Mouse (Mus musculus) liver, embryonic 13.5 days (tissue): ENCODE data around the gene Serpinb1c. TPM values are rescaled to one million over a fixed set of nuclear protein-coding genes. Genes with fewer than 3 reads are reported as not detected.
"Not testable (repeated sequence)": the region's sequence is repeated elsewhere in the genome, so short reads cannot be mapped to it uniquely, and the experiment has no call there.

ENCODE experiments used
- ATAC-seq: fragments of 200-750 bp; cut with Nextera tagmentation; 2 replicates; pipeline ENCODE4 v1.8.0; 2017; ENCODE audit warnings: low read depth, mild to moderate bottlenecking, moderate number of reproducible peaks, moderate library complexity
- DNase-seq: peaks from one replicate; pipeline ENCODE4 v3.0.0; 2022
- H3K27ac ChIP-seq: fragments of 300-500 bp; sonication (generic); 2 replicates; pipeline ENCODE4 v1.5.1; 2015; ENCODE audit warnings: moderate library complexity, mild to moderate bottlenecking, inconsistent platforms
- H3K27me3 ChIP-seq: fragments of 300-500 bp; sonication (generic); 2 replicates; pipeline ENCODE4 v1.6.1; 2015; ENCODE audit warnings: mild to moderate bottlenecking, inconsistent platforms
- H3K36me3 ChIP-seq: fragments of 300-500 bp; sonication (generic); 2 replicates; pipeline ENCODE4 v1.6.1; 2015; ENCODE audit warnings: mild to moderate bottlenecking, inconsistent platforms
- H3K4me1 ChIP-seq: fragments of 300-500 bp; sonication (generic); replicated peaks from 2 replicates; pipeline ENCODE4 v1.6.1; 2015; ENCODE audit warnings: inconsistent platforms
- H3K4me2 ChIP-seq: fragments of 300-500 bp; sonication (generic); 2 replicates; pipeline ENCODE4 v1.6.1; 2015; ENCODE audit warnings: inconsistent platforms, mild to moderate bottlenecking, moderate library complexity
- H3K4me3 ChIP-seq: fragments of 300-500 bp; sonication (generic); replicated peaks from 2 replicates; pipeline ENCODE4 v1.5.1; 2015; ENCODE audit warnings: mild to moderate bottlenecking, inconsistent platforms
- H3K9ac ChIP-seq: fragments of 300-500 bp; sonication (generic); 2 replicates; pipeline ENCODE4 v1.6.1; 2015; ENCODE audit warnings: mild to moderate bottlenecking, inconsistent platforms
- H3K9me3 ChIP-seq: fragments of 300-500 bp; sonication (generic); replicated peaks from 2 replicates; pipeline ENCODE4 v1.6.1; 2016; ENCODE audit warnings: inconsistent platforms
- WGBS: fragments of 180-500 bp; shearing (Covaris S2); methylation state at CpG from one replicate; pipeline ENCODE4 v1.1.7; 2015; ENCODE audit not compliant: insufficient replicate concordance; 5-methylcytosine and 5-hydroxymethylcytosine counted together
- polyA plus RNA-seq: library from polyadenylated mRNA; unstranded; fragments of >200 nt; fragmentation: Nextera tagmentation; extraction: Ambion mirVana; gene quantifications from 2 replicates; pipeline ENCODE4 v1.2.1, GENCODE M21; 2015

Serpinb1c gene
- polyA plus RNA-seq, 1 experiment from 2014 or later = not detected

GRCm38 (mm10) chr13:32903211-32903873 is 5.3 kb upstream of the Serpinb1c start:
- Histone ChIP-seq H3K4me3 (no peak overlapping the region), H3K9ac (no peak overlapping the region), H3K27ac (no peak overlapping the region), H3K27me3 (no peaks in the 10 kb centered on the region), H3K9me3 (no peaks in the 10 kb centered on the region), H3K4me2 (no peak overlapping the region), H3K4me1 (no peaks in the 10 kb centered on the region), H3K36me3 (no peaks in the 10 kb centered on the region)
- ATAC-seq = peak; percentile 82
- 19% methylated on average over 8 of the region's 8 CpGs for WGBS
- peak; percentile 64 for DNase-seq

- Histone ChIP-seq H3K4me1 (no peaks in the 10 kb centered on the region), H3K9ac (no peak overlapping the region), H3K36me3 (no peaks in the 10 kb centered on the region), H3K27ac (no peak overlapping the region), H3K4me3 (no peak overlapping the region), H3K9me3 (no peaks in the 10 kb centered on the region), H3K27me3 (no peaks in the 10 kb centered on the region), H3K4me2 (no peak overlapping the region)
- no peak; the same call in 1 of the 2 replicates for ATAC-seq
- peak; percentile 33 for DNase-seq
- WGBS = 9% methylated on average over 4 of the region's 4 CpGs
Observed at GRCm38 (mm10) chr13:32902481-32903015, 4.5 kb upstream of the Serpinb1c start.

- Histone ChIP-seq H3K27me3 (no peaks in the 10 kb centered on the region), H3K36me3 (no peaks in the 10 kb centered on the region), H3K9me3 (no peaks in the 10 kb centered on the region), H3K27ac (no peak overlapping the region), H3K4me3 (no peak overlapping the region), H3K4me2 (no peak overlapping the region), H3K9ac (no peak overlapping the region), H3K4me1 (no peaks in the 10 kb centered on the region)
- ATAC-seq (no peak), DNase-seq (peak; percentile 18)
- WGBS = 5% methylated on average over 2 of the region's 2 CpGs
Observed at GRCm38 (mm10) chr13:32900639-32901038, 2.6 kb upstream of the Serpinb1c start.

- not testable (repeated sequence) for H3K9me3 ChIP-seq, H3K4me3 ChIP-seq, H3K4me2 ChIP-seq, H3K27me3 ChIP-seq, H3K9ac ChIP-seq, H3K27ac ChIP-seq, DNase-seq, H3K36me3 ChIP-seq, H3K4me1 ChIP-seq, ATAC-seq
- WGBS = 50% methylated on average over 1 of the region's 2 CpGs
Observed at GRCm38 (mm10) chr13:32899114-32899513, 1.1 kb upstream of the Serpinb1c start.

- no peaks in the 10 kb centered on the region for H3K27me3 ChIP-seq
- DNase-seq = no peak
- no peak for ATAC-seq
- no peaks in the 10 kb centered on the region for H3K4me1 ChIP-seq
- no peaks in the 10 kb centered on the region for H3K9me3 ChIP-seq
- no peaks in the 10 kb centered on the region for H3K36me3 ChIP-seq
- H3K27ac ChIP-seq = no peak overlapping the region
- H3K9ac ChIP-seq = no peak overlapping the region
- H3K4me2 ChIP-seq = no peak overlapping the region
- H3K4me3 ChIP-seq = no peak overlapping the region
- WGBS = 51% methylated on average over 4 of the region's 4 CpGs
Observed at GRCm38 (mm10) chr13:32896931-32897330, 1.1 kb downstream of the Serpinb1c start.

- no peak for ATAC-seq
- Histone ChIP-seq H3K4me3 (no peak overlapping the region), H3K9me3 (no peaks in the 10 kb centered on the region)
Observed at GRCm38 (mm10) chr13:32884755-32885154, 13.3 kb downstream of the Serpinb1c start.

GRCm38 (mm10) chr13:32873862-32874261 is 24.1 kb downstream of the Serpinb1c start:
- no peak overlapping the region for H3K9ac ChIP-seq
- no peak for DNase-seq
- no peaks in the 10 kb centered on the region for H3K4me1 ChIP-seq
- no peak overlapping the region for H3K4me3 ChIP-seq
- H3K36me3 ChIP-seq = no peaks in the 10 kb centered on the region
- 0 out of 2 replicates have a peak, but pooled peaks cover 3% of the 10 kb centered on the region for H3K27me3 ChIP-seq
- H3K4me2 ChIP-seq = no peak overlapping the region
- WGBS = 29% methylated on average over 1 of the region's 1 CpGs
- H3K27ac ChIP-seq = no peak overlapping the region
- H3K9me3 ChIP-seq = no peaks in the 10 kb centered on the region
- ATAC-seq = no peak

More at GRCm38 (mm10) chr13:32884755-32885154, 13.3 kb downstream of the Serpinb1c start:
- no peak overlapping the region for H3K27ac ChIP-seq
- DNase-seq = no peak
- no peaks in the 10 kb centered on the region for H3K4me1 ChIP-seq
- H3K9ac ChIP-seq = no peak overlapping the region
- no peak overlapping the region for H3K4me2 ChIP-seq
- no peaks in the 10 kb centered on the region for H3K36me3 ChIP-seq
- H3K27me3 ChIP-seq = no peaks in the 10 kb centered on the region

GRCm38 (mm10) chr13:32868843-32869242 is 29.2 kb downstream of the Serpinb1c start:
- Histone ChIP-seq H3K36me3 (no peaks in the 10 kb centered on the region), H3K27ac (no peak overlapping the region), H3K9ac (no peak overlapping the region), H3K4me1 (no peaks in the 10 kb centered on the region), H3K27me3 (0 out of 2 replicates have a peak, but pooled peaks cover 3% of the 10 kb centered on the region), H3K4me3 (no peak overlapping the region), H3K9me3 (no peaks in the 10 kb centered on the region), H3K4me2 (no peak overlapping the region)
- 36% methylated on average over 5 of the region's 5 CpGs for WGBS
- ATAC-seq (no peak), DNase-seq (no peak)

- 36% methylated on average over 4 of the region's 4 CpGs for WGBS
- H3K36me3 ChIP-seq, H3K4me3 ChIP-seq, H3K27ac ChIP-seq, ATAC-seq, H3K4me1 ChIP-seq, DNase-seq, H3K9me3 ChIP-seq, H3K4me2 ChIP-seq, H3K27me3 ChIP-seq, H3K9ac ChIP-seq: not testable (repeated sequence)
Observed at GRCm38 (mm10) chr13:32868233-32868632, 29.8 kb downstream of the Serpinb1c start.

GRCm38 (mm10) chr13:32867030-32867429 is 31.0 kb downstream of the Serpinb1c start:
- WGBS = 37% methylated on average over 2 of the region's 2 CpGs
- no peak overlapping the region for H3K9ac ChIP-seq
- H3K36me3 ChIP-seq = no peaks in the 10 kb centered on the region
- H3K4me1 ChIP-seq = no peaks in the 10 kb centered on the region
- no peaks in the 10 kb centered on the region for H3K9me3 ChIP-seq
- no peak for ATAC-seq
- 0 out of 2 replicates have a peak, but pooled peaks cover 3% of the 10 kb centered on the region for H3K27me3 ChIP-seq
- H3K27ac ChIP-seq = no peak overlapping the region
- no peak overlapping the region for H3K4me3 ChIP-seq
- DNase-seq = no peak
- H3K4me2 ChIP-seq = no peak overlapping the region

GRCm38 (mm10) chr13:32866484-32866883 is 31.5 kb downstream of the Serpinb1c start:
- H3K9me3 ChIP-seq = no peaks in the 10 kb centered on the region
- H3K4me1 ChIP-seq = no peaks in the 10 kb centered on the region
- H3K4me3 ChIP-seq = no peak overlapping the region
- H3K27ac ChIP-seq = no peak overlapping the region
- no peak overlapping the region for H3K4me2 ChIP-seq
- H3K9ac ChIP-seq = no peak overlapping the region
- DNase-seq = peak; percentile 20
- H3K36me3 ChIP-seq = no peaks in the 10 kb centered on the region
- ATAC-seq = 0 out of 2 replicates have a peak, but pooled peaks have one; percentile 41
- WGBS = 4% methylated on average over 9 of the region's 9 CpGs
- H3K27me3 ChIP-seq = 0 out of 2 replicates have a peak, but pooled peaks cover 3% of the 10 kb centered on the region

GRCm38 (mm10) chr13:32865591-32865990 is 32.4 kb downstream of the Serpinb1c start:
- no peak overlapping the region for H3K9ac ChIP-seq
- no peak for ATAC-seq
- WGBS = 51% methylated on average over 2 of the region's 2 CpGs

More at GRCm38 (mm10) chr13:32865591-32865990, 32.4 kb downstream of the Serpinb1c start:
- Histone ChIP-seq H3K27ac (no peak overlapping the region), H3K4me1 (no peaks in the 10 kb centered on the region), H3K9me3 (no peaks in the 10 kb centered on the region), H3K27me3 (0 out of 2 replicates have a peak, but pooled peaks cover 3% of the 10 kb centered on the region), H3K36me3 (no peaks in the 10 kb centered on the region), H3K4me3 (no peak overlapping the region), H3K4me2 (no peak overlapping the region)
- no peak for DNase-seq
